Mouse (Mus musculus) fibroblast of lung, adult 2 months (primary cell): ENCODE measurements around the gene Glis2.

ENCODE experiments used
- DNase-seq: peaks from one replicate; pipeline ENCODE4 v3.0.0-alpha.2; 2011; ENCODE audit warnings: low read depth

The Glis2 gene

GRCm38 (mm10) chr16:4640267-4641005 lies 45.9 kb downstream of the Glis2 start:
- no peak for DNase-seq

GRCm38 (mm10) chr16:4641119-4641838 lies 46.8 kb downstream of the Glis2 start:
- DNase-seq, result no peak

GRCm38 (mm10) chr16:4642190-4642589 lies 47.7 kb downstream of the Glis2 start:
- no peak for DNase-seq

GRCm38 (mm10) chr16:4642937-4643336 lies 48.4 kb downstream of the Glis2 start:
- no peak for DNase-seq

GRCm38 (mm10) chr16:4643670-4644419 lies 49.3 kb downstream of the Glis2 start:
- DNase-seq, result peak; percentile 83

GRCm38 (mm10) chr16:4645867-4646266 lies 51.4 kb downstream of the Glis2 start:
- no peak for DNase-seq

GRCm38 (mm10) chr16:4646831-4647230 lies 52.3 kb downstream of the Glis2 start:
- no peak for DNase-seq

- DNase-seq, result peak; percentile 88
These were observed 53.2 kb downstream of the Glis2 start for GRCm38 (mm10) chr16:4647651-4648141.

GRCm38 (mm10) chr16:4648416-4649023 lies 54.0 kb downstream of the Glis2 start:
- DNase-seq, result no peak

GRCm38 (mm10) chr16:4649211-4649610 lies 54.7 kb downstream of the Glis2 start:
- DNase-seq, result no peak

GRCm38 (mm10) chr16:4649692-4650091 lies 55.2 kb downstream of the Glis2 start:
- no peak for DNase-seq

GRCm38 (mm10) chr16:4650161-4650560 lies 55.6 kb downstream of the Glis2 start:
- no peak for DNase-seq

- DNase-seq, result no peak
These were observed 56.6 kb downstream of the Glis2 start for GRCm38 (mm10) chr16:4651081-4651480.

- DNase-seq, result peak; percentile 96
These were observed 57.1 kb downstream of the Glis2 start for GRCm38 (mm10) chr16:4651624-4652023.

GRCm38 (mm10) chr16:4652707-4653416 lies 58.3 kb downstream of the Glis2 start:
- DNase-seq, result no peak

GRCm38 (mm10) chr16:4654706-4655105 lies 60.2 kb downstream of the Glis2 start:
- no peak for DNase-seq

GRCm38 (mm10) chr16:4655251-4655734 lies 60.8 kb downstream of the Glis2 start:
- DNase-seq, result no peak

GRCm38 (mm10) chr16:4655764-4656570 lies 61.5 kb downstream of the Glis2 start:
- no peak for DNase-seq

- DNase-seq, result no peak
These were observed 62.1 kb downstream of the Glis2 start for GRCm38 (mm10) chr16:4656571-4657081.

GRCm38 (mm10) chr16:4658781-4659245 lies 64.3 kb downstream of the Glis2 start:
- peak; percentile 90 for DNase-seq
